Mouse (Mus musculus) CH12.LX (cell line): Measurements from ENCODE around the gene Kctd20. TPM values are rescaled to one million over a fixed set of nuclear protein-coding genes. Genes with fewer than 3 reads are reported as not detected.

Experiments used
- CHD1 ChIP-seq: IDR thresholded peaks from 2 replicates; pipeline ENCODE4 v1.6.1; 2012; ENCODE audit warnings: low read depth, low read length, improper control_type of control experiment, inconsistent platforms
- E2F4 ChIP-seq: IDR thresholded peaks from 2 replicates; pipeline ENCODE4 v1.6.1; 2011; ENCODE audit warnings: low read depth, low read length, improper control_type of control experiment; ENCODE audit not compliant: insufficient replicate concordance
- ELF1 ChIP-seq: IDR thresholded peaks from 2 replicates; pipeline ENCODE4 v1.6.1; 2014; ENCODE audit warnings: low read depth, mild to moderate bottlenecking, inconsistent platforms, low read length, improper control_type of control experiment
- ETS1 ChIP-seq: conservative IDR thresholded peaks from 2 replicates; pipeline ENCODE4 v1.6.1; 2012; ENCODE audit warnings: low read depth, mild to moderate bottlenecking, inconsistent platforms, low read length, improper control_type of control experiment, moderate library complexity
- IRF4 ChIP-seq: IDR thresholded peaks from 2 replicates; pipeline ENCODE4 v1.6.1; 2014; ENCODE audit warnings: low read depth, mild to moderate bottlenecking, inconsistent platforms, low read length, improper control_type of control experiment
- KAT2A ChIP-seq: IDR thresholded peaks from 2 replicates; pipeline ENCODE4 v1.6.1; 2012; ENCODE audit warnings: low read length, improper control_type of control experiment, inconsistent platforms; ENCODE audit not compliant: insufficient replicate concordance
- MEF2A ChIP-seq: IDR thresholded peaks from 2 replicates; pipeline ENCODE4 v1.6.1; 2014; ENCODE audit warnings: low read depth, mild to moderate bottlenecking, inconsistent platforms, low read length, improper control_type of control experiment, borderline replicate concordance
- MXI1 ChIP-seq: IDR thresholded peaks from 2 replicates; pipeline ENCODE4 v1.6.1; 2011; ENCODE audit warnings: mild to moderate bottlenecking, low read depth, low read length, improper control_type of control experiment
- MYC ChIP-seq: IDR thresholded peaks from 2 replicates; pipeline ENCODE4 v1.6.1; 2011; ENCODE audit warnings: low read depth, mild to moderate bottlenecking, improper control_type of control experiment, low read length
- NELFE ChIP-seq: IDR thresholded peaks from 2 replicates; pipeline ENCODE4 v1.6.1; 2011; ENCODE audit warnings: low read depth, low read length, improper control_type of control experiment
- POLR2AphosphoS2 ChIP-seq: IDR thresholded peaks from 2 replicates; pipeline ENCODE4 v1.6.1; 2011; ENCODE audit warnings: low read depth, low read length, improper control_type of control experiment
- SIN3A ChIP-seq: IDR thresholded peaks from 2 replicates; pipeline ENCODE4 v1.6.1; 2012; ENCODE audit warnings: low read length, improper control_type of control experiment, inconsistent platforms
- UBTF ChIP-seq: IDR thresholded peaks from 2 replicates; pipeline ENCODE4 v1.6.1; 2012; ENCODE audit warnings: low read depth, mild to moderate bottlenecking, inconsistent platforms, low read length, improper control_type of control experiment, moderate library complexity
- USF2 ChIP-seq: conservative IDR thresholded peaks from 2 replicates; pipeline ENCODE4 v1.6.1; 2011; ENCODE audit warnings: low read depth, low read length, improper control_type of control experiment
- ZKSCAN1 ChIP-seq: IDR thresholded peaks from 2 replicates; pipeline ENCODE4 v1.6.1; 2012; ENCODE audit warnings: low read depth, inconsistent platforms, low read length, improper control_type of control experiment, borderline replicate concordance
- polyA plus RNA-seq: library from polyadenylated mRNA; unstranded; fragments of >175 nt; gene quantifications from 2 replicates; pipeline ENCODE4 v1.2.1, GENCODE M21; 2012; ENCODE audit warnings: low read depth; ENCODE audit not compliant: insufficient read length
- total RNA-seq, 2 experiments: library from RNA; depleted of rRNA; stranded (reverse); fragments of 300-350 nt in 1 of 2; fragments of >200 nt in 1 of 2; gene quantifications; 2 replicates each; pipeline ENCODE4 v1.2.3; 2012 to 2014

Gene Kctd20
- total and polyA plus RNA-seq, 3 experiments: 40.1 to 85.2 (median 68.5) TPM

DNA sequence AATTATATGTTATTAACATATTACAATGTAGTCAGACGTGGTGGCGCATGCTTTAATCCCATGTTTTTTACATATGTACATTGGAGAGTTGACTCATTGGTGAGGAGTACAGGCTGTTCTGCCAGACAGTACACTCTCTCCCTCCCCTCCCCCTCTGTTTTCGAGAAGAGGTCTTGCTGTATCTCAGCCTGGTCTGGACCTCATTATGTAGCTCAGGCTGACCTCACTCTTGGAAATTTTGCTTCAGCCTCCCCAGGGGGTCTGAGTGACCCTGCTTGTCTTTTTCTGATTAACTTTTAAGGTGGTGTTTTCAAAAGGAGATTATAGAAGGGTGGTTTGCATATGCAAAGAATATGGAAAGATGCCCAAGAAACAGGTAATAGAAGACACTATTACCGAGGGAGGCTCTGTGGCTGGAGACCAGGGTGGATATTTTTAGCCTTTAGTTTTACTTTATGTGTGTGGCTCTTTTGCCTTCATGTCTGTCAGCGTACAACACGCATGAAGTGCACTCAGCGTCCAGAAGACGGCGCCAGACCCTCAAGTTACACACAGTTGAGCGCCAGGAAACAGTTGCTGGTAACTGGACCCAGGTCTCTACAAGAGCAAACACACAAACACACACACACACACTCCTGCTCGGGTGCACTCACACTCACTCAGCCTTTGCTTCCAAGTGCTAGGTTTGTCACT, 66.7 kb downstream of the Kctd20 start (continued):
- TF ChIP-seq UBTF (no peak), POLR2AphosphoS2 (no peak), IRF4 (peak; percentile 74), CHD1 (no peak), ZKSCAN1 (no peak), MXI1 (peak; percentile 53; the same call in 1 of the 2 replicates), NELFE (peak; percentile 68), USF2 (no peak), KAT2A (no peak), ELF1 (peak; percentile 56), MEF2A (peak; percentile 98), E2F4 (no peak), ETS1 (peak; percentile 92), SIN3A (peak; percentile 68; the same call in 1 of the 2 replicates), MYC (0 out of 2 replicates have a peak, but pooled peaks have one; percentile 22)

Other genes with a start within 250 kb of the Kctd20 start
- gene AC170998.1, start 225.9 kb upstream of the Kctd20 start, total RNA-seq (2012; rRNA removed): 0.38 TPM in 1 of 2 replicates, not detected in the other
- not detected in 2 replicates for gene AC170998.1, start 225.9 kb upstream of the Kctd20 start, total RNA-seq (2014; rRNA removed)
- 0.50 TPM in 1 of 2 replicates, not detected in the other for gene AC170998.1, start 225.9 kb upstream of the Kctd20 start, polyA plus RNA-seq
- gene Mapk13, start 182.7 kb upstream of the Kctd20 start, total RNA-seq (2012; rRNA removed): not detected in 2 replicates
- not detected in 2 replicates for gene Mapk13, start 182.7 kb upstream of the Kctd20 start, total RNA-seq (2014; rRNA removed)
- not detected in 2 replicates for gene Mapk13, start 182.7 kb upstream of the Kctd20 start, polyA plus RNA-seq
- 1.5 and 2.3 TPM in 2 replicates for gene Brpf3, start 150.9 kb upstream of the Kctd20 start, total RNA-seq (2012; rRNA removed)
- gene Brpf3, start 150.9 kb upstream of the Kctd20 start, total RNA-seq (2014; rRNA removed): 0.40 and 0.96 TPM in 2 replicates
- gene Brpf3, start 150.9 kb upstream of the Kctd20 start, polyA plus RNA-seq: 8.5 and 12.1 TPM in 2 replicates
- not detected in 2 replicates for gene Pnpla1, start 93.5 kb upstream of the Kctd20 start, total RNA-seq (2012; rRNA removed)
- not detected in 2 replicates for gene Pnpla1, start 93.5 kb upstream of the Kctd20 start, total RNA-seq (2014; rRNA removed)
- not detected in 2 replicates for gene Pnpla1, start 93.5 kb upstream of the Kctd20 start, polyA plus RNA-seq
- gene 4930539E08Rik, start 36.6 kb upstream of the Kctd20 start, total RNA-seq (2012; rRNA removed): 1.4 TPM in 2 replicates
- 0.57 and 0.62 TPM in 2 replicates for gene 4930539E08Rik, start 36.6 kb upstream of the Kctd20 start, total RNA-seq (2014; rRNA removed)
- 1.2 and 1.4 TPM in 2 replicates for gene 4930539E08Rik, start 36.6 kb upstream of the Kctd20 start, polyA plus RNA-seq
- gene Pxt1, start 8.1 kb upstream of the Kctd20 start, total RNA-seq (2012; rRNA removed): not detected in 2 replicates
- gene Pxt1, start 8.1 kb upstream of the Kctd20 start, total RNA-seq (2014; rRNA removed): not detected in 2 replicates
- not detected in 2 replicates for gene Pxt1, start 8.1 kb upstream of the Kctd20 start, polyA plus RNA-seq
- 25.9 and 29.0 TPM in 2 replicates for gene Stk38, start 56.0 kb downstream of the Kctd20 start, total RNA-seq (2012; rRNA removed)
- gene Stk38, start 56.0 kb downstream of the Kctd20 start, total RNA-seq (2014; rRNA removed): 56.0 and 56.4 TPM in 2 replicates
- 50.9 and 56.0 TPM in 2 replicates for gene Stk38, start 56.0 kb downstream of the Kctd20 start, polyA plus RNA-seq
- 171 and 266 TPM in 2 replicates for gene Srsf3, start 80.7 kb downstream of the Kctd20 start, total RNA-seq (2012; rRNA removed)
- 380 and 479 TPM in 2 replicates for gene Srsf3, start 80.7 kb downstream of the Kctd20 start, total RNA-seq (2014; rRNA removed)
- gene Srsf3, start 80.7 kb downstream of the Kctd20 start, polyA plus RNA-seq: 687 and 712 TPM in 2 replicates
- gene Cdkn1a, start 139.0 kb downstream of the Kctd20 start, total RNA-seq (2012; rRNA removed): 25.3 and 37.5 TPM in 2 replicates
- 9.1 and 10.6 TPM in 2 replicates for gene Cdkn1a, start 139.0 kb downstream of the Kctd20 start, total RNA-seq (2014; rRNA removed)
- gene Cdkn1a, start 139.0 kb downstream of the Kctd20 start, polyA plus RNA-seq: 55.0 and 59.1 TPM in 2 replicates
- gene Rab44, start 162.2 kb downstream of the Kctd20 start, total RNA-seq (2012; rRNA removed): 0.17 and 0.34 TPM in 2 replicates
- 0.12 TPM in 1 of 2 replicates, not detected in the other for gene Rab44, start 162.2 kb downstream of the Kctd20 start, total RNA-seq (2014; rRNA removed)
- gene Rab44, start 162.2 kb downstream of the Kctd20 start, polyA plus RNA-seq: 0.30 TPM in 1 of 2 replicates, not detected in the other